ENCODE assay signal across 8 mouse cellular contexts in genomic region chr2:155019673-155020072, GRCm38 (mm10). TPM values are rescaled to one million over a fixed set of nuclear protein-coding genes. Genes with fewer than 3 reads are reported as not detected.
DNase-seq lines count a peak whose midpoint lies in the region; ATAC-seq lines count a peak whose summit lies in the region.

No protein-coding gene starts in this region.

- peaks cover 7% of the 10 kb centered on the region for H3K4me1 ChIP-seq in forebrain, embryonic 12.5 days
- 0 out of 2 replicates have a peak, but pooled peaks cover 4% of the 10 kb centered on the region for H3K4me1 ChIP-seq in heart, embryonic 16.5 days (ENCODE audit: control insufficient read depth, insufficient read depth, low read length)
- H3K4me1 ChIP-seq in liver, embryonic 13.5 days (replicated peaks): peaks cover 13% of the 10 kb centered on the region
- no peaks in the 10 kb centered on the region for H3K4me1 ChIP-seq in stomach, embryonic 16.5 days (ENCODE audit: control insufficient read depth, insufficient read depth, low read length)

- H3K36me3 ChIP-seq in forebrain, embryonic 12.5 days (replicated peaks): no peaks in the 10 kb centered on the region
- no peaks in the 10 kb centered on the region for H3K36me3 ChIP-seq in heart, embryonic 16.5 days (ENCODE audit: control insufficient read depth, insufficient read depth)
- no peaks in the 10 kb centered on the region for H3K36me3 ChIP-seq in liver, embryonic 13.5 days
- H3K36me3 ChIP-seq in stomach, embryonic 16.5 days (ENCODE audit: control insufficient read depth, insufficient read depth, low read length): no peaks in the 10 kb centered on the region

- whole genome bisulfite sequencing in forebrain, embryonic 12.5 days: under 1% methylated on average over 22 of the region's 22 CpGs
- 1% methylated on average over 22 of the region's 22 CpGs for WGBS in heart, embryonic 16.5 days
- under 1% methylated on average over 22 of the region's 22 CpGs for WGBS in liver, embryonic 13.5 days (ENCODE audit: insufficient replicate concordance)
- under 1% methylated on average over 22 of the region's 22 CpGs for WGBS in stomach, embryonic 16.5 days

- H3K27me3 ChIP-seq in forebrain, embryonic 12.5 days: peaks cover 6% of the 10 kb centered on the region; the same call in 1 of the 2 replicates
- H3K27me3 ChIP-seq in heart, embryonic 16.5 days (ENCODE audit: control insufficient read depth, insufficient read depth, low read length): 0 out of 2 replicates have a peak, but pooled peaks cover 4% of the 10 kb centered on the region
- H3K27me3 ChIP-seq in liver, embryonic 13.5 days: peaks cover 23% of the 10 kb centered on the region
- no peaks in the 10 kb centered on the region for H3K27me3 ChIP-seq in stomach, embryonic 16.5 days (ENCODE audit: control insufficient read depth, insufficient read depth, low read length)

- peak overlapping the region; percentile 56 for H3K9ac ChIP-seq in forebrain, embryonic 12.5 days
- peak overlapping the region; percentile 70 for H3K9ac ChIP-seq in heart, embryonic 16.5 days (ENCODE audit: low read length)
- peak overlapping the region; percentile 57 for H3K9ac ChIP-seq in liver, embryonic 13.5 days
- H3K9ac ChIP-seq in stomach, embryonic 16.5 days (ENCODE audit: low read length): peak overlapping the region; percentile 72

- H3K4me2 ChIP-seq in forebrain, embryonic 12.5 days: peak overlapping the region; percentile 60
- peak overlapping the region; percentile 93 for H3K4me2 ChIP-seq in heart, embryonic 16.5 days (ENCODE audit: low read depth, low read length)
- H3K4me2 ChIP-seq in liver, embryonic 13.5 days: peak overlapping the region; percentile 83
- H3K4me2 ChIP-seq in stomach, embryonic 16.5 days (ENCODE audit: low read depth, low read length): peak overlapping the region; percentile 84

- peak; percentile 88 to 97 for DNase-seq in kidney, postnatal 25 days
- DNase-seq in liver, embryonic 13.5 days: no peak
- peak; percentile 70 to 76 for DNase-seq in natural killer cell, adult 2 months (ENCODE audit: low spot score in 2 of 2)

- H3K9me3 ChIP-seq in forebrain, embryonic 12.5 days: no peaks in the 10 kb centered on the region
- H3K9me3 ChIP-seq in heart, embryonic 16.5 days (replicated peaks; ENCODE audit: control insufficient read depth, low read length): no peaks in the 10 kb centered on the region
- no peaks in the 10 kb centered on the region for H3K9me3 ChIP-seq in liver, embryonic 13.5 days (replicated peaks)
- no peaks in the 10 kb centered on the region for H3K9me3 ChIP-seq in stomach, embryonic 16.5 days (replicated peaks; ENCODE audit: control insufficient read depth, low read length)

- H3K27ac ChIP-seq in forebrain, embryonic 12.5 days: peak overlapping the region; percentile 90
- peak overlapping the region; percentile 76 for H3K27ac ChIP-seq in heart, embryonic 16.5 days (ENCODE audit: low read length)
- peak overlapping the region; percentile 67 for H3K27ac ChIP-seq in liver, embryonic 13.5 days
- peak overlapping the region; percentile 80 for H3K27ac ChIP-seq in stomach, embryonic 16.5 days (ENCODE audit: low read length)

- ATAC-seq in CD4-positive, CD25-positive, alpha-beta regulatory T cell, adult 4 months: peak; percentile 40
- peak; percentile 56 for ATAC-seq in cerebellum, adult (ENCODE audit: insufficient number of reproducible peaks, low FRiP score, low TSS enrichment)
- ATAC-seq in forebrain, embryonic 12.5 days (ENCODE audit: low FRiP score): peak; percentile 82
- peak; percentile 83 for ATAC-seq in heart, embryonic 16.5 days (replicated peaks; ENCODE audit: extremely low read depth, insufficient read depth, low FRiP score)
- peak; percentile 75 for ATAC-seq in liver, embryonic 13.5 days (ENCODE audit: low read depth)
- ATAC-seq in stomach, embryonic 16.5 days (ENCODE audit: insufficient read depth, low FRiP score): peak; percentile 90; the same call in 1 of the 2 replicates

- peak overlapping the region; percentile 41 for H3K4me3 ChIP-seq in forebrain, embryonic 12.5 days (replicated peaks)
- peak overlapping the region; percentile 58 for H3K4me3 ChIP-seq in heart, embryonic 16.5 days (ENCODE audit: low read length)
- H3K4me3 ChIP-seq in liver, embryonic 13.5 days (replicated peaks): peak overlapping the region; percentile 57
- H3K4me3 ChIP-seq in stomach, embryonic 16.5 days (replicated peaks; ENCODE audit: low read length): peak overlapping the region; percentile 47

RNA-seq across cellular contexts. Expression of gene Gm14226, which starts 1.6 kb away (rescaled TPM):
- not detected for polyA plus RNA-seq in CD4-positive, CD25-positive, alpha-beta regulatory T cell, adult 4 months (2017; shearing (Covaris generic))
- polyA plus RNA-seq in forebrain, embryonic 12.5 days (2016; fragmentation: Nextera tagmentation; extraction: Ambion mirVana): 0.50 and 0.77 TPM in 2 replicates
- 0.24 and 0.36 TPM in 2 replicates for polyA plus RNA-seq in heart, embryonic 16.5 days (2015; fragmentation: Nextera tagmentation; extraction: Ambion mirVana)
- polyA plus RNA-seq in liver, embryonic 13.5 days (2015; fragmentation: Nextera tagmentation; extraction: Ambion mirVana): 0.41 and 0.68 TPM in 2 replicates
- polyA plus RNA-seq in stomach, embryonic 16.5 days (2015; fragmentation: Nextera tagmentation; extraction: Ambion mirVana): 1.5 and 2.4 TPM in 2 replicates

RNA-seq across cellular contexts. Expression of gene Ahcy, which starts 54.6 kb away (rescaled TPM):
- 10 to 100 TPM; 23.7 to 49.5 TPM for polyA plus RNA-seq in CD4-positive, CD25-positive, alpha-beta regulatory T cell, adult 4 months (2017; shearing (Covaris generic))
- 61.2 and 62.6 TPM in 2 replicates for polyA plus RNA-seq in forebrain, embryonic 12.5 days (2016; fragmentation: Nextera tagmentation; extraction: Ambion mirVana)
- 39.3 and 42.7 TPM in 2 replicates for polyA plus RNA-seq in heart, embryonic 16.5 days (2015; fragmentation: Nextera tagmentation; extraction: Ambion mirVana)
- polyA plus RNA-seq in liver, embryonic 13.5 days (2015; fragmentation: Nextera tagmentation; extraction: Ambion mirVana): 63.1 and 65.3 TPM in 2 replicates
- polyA plus RNA-seq in stomach, embryonic 16.5 days (2015; fragmentation: Nextera tagmentation; extraction: Ambion mirVana): 52.4 and 56.2 TPM in 2 replicates

Comparison
In these comparisons a context has a peak if more than half of its experiments do, and no peak if none do; other contexts are left out.
1. ATAC-seq: peak in every context shown above with its lines; median percentile 90 in stomach, embryonic 16.5 days; 83 in heart, embryonic 16.5 days; 82 in forebrain, embryonic 12.5 days; 75 in liver, embryonic 13.5 days; 56 in cerebellum, adult; 40 in CD4-positive, CD25-positive, alpha-beta regulatory T cell, adult 4 months.